Mouse (Mus musculus) liver, embryonic 14.5 days (tissue): ENCODE measurements at regions not wholly inside any gene's neighbourhood (a gene's known extent, or its start where the extent isn't known, plus 50 kb on each side); places are given as distances from the start of the nearest gene placed in this dataset.

Experiments
- ATAC-seq: fragments of 200-750 bp; cut with Nextera tagmentation; 2 replicates; pipeline ENCODE4 v1.8.0; 2017; ENCODE audit warnings: moderate number of reproducible peaks, mild to moderate bottlenecking, moderate library complexity; ENCODE audit not compliant: insufficient read depth
- DNase-seq, 3 experiments: peaks; one replicate each; pipeline ENCODE4 v3.0.0-alpha.2; 2012 to 2013; ENCODE audit warnings: low read depth in 3 of 3, low spot score in 3 of 3
- H3K27ac ChIP-seq: fragments of 300-500 bp; sonication (generic); 2 replicates; pipeline ENCODE4 v1.5.1; 2014; ENCODE audit warnings: moderate library complexity, mild to moderate bottlenecking, control low read depth, inconsistent platforms
- H3K27me3 ChIP-seq: fragments of 300-500 bp; sonication (generic); 2 replicates; pipeline ENCODE4 v1.6.1; 2014; ENCODE audit warnings: mild to moderate bottlenecking, low read length, moderate library complexity; ENCODE audit not compliant: control insufficient read depth, insufficient read depth
- H3K36me3 ChIP-seq: fragments of 300-500 bp; sonication (generic); replicated peaks from 2 replicates; pipeline ENCODE4 v1.6.1; 2014; ENCODE audit warnings: low read depth; ENCODE audit not compliant: control insufficient read depth, insufficient read depth
- H3K4me1 ChIP-seq, 2 experiments: fragments of 200-500 bp in 1 of 2; fragments of 300-500 bp in 1 of 2; sonication (generic) in 1 of 2; replicated peaks; 2 replicates each; pipeline ENCODE4 v1.6.1; 2012 to 2014; ENCODE audit warnings: antibody characterized with exemption in 1 of 2, inconsistent platforms in 1 of 2, low read length in 1 of 2; ENCODE audit not compliant: control insufficient read depth in 2 of 2, insufficient read depth in 2 of 2
- H3K4me2 ChIP-seq: fragments of 300-500 bp; sonication (generic); 2 replicates; pipeline ENCODE4 v1.6.1; 2014; ENCODE audit warnings: low read depth, mild to moderate bottlenecking, control low read depth, moderate library complexity
- H3K4me3 ChIP-seq, 2 experiments: fragments of 200-500 bp in 1 of 2; fragments of 300-500 bp in 1 of 2; sonication (generic) in 1 of 2; 2 replicates each; pipeline ENCODE4 v1.5.1; 2012 to 2014; ENCODE audit warnings: low read depth in 2 of 2, low read length in 2 of 2, mild to moderate bottlenecking in 2 of 2, control low read depth in 1 of 2, inconsistent platforms in 1 of 2, moderate library complexity in 1 of 2; ENCODE audit not compliant: insufficient read depth in 1 of 2
- H3K9ac ChIP-seq: fragments of 300-500 bp; sonication (generic); replicated peaks from 2 replicates; pipeline ENCODE4 v1.6.1; 2014; ENCODE audit warnings: mild to moderate bottlenecking, control low read depth, moderate library complexity
- H3K9me3 ChIP-seq: fragments of 300-500 bp; sonication (generic); 2 replicates; pipeline ENCODE4 v1.6.1; 2016; ENCODE audit warnings: low read length, mixed read lengths; ENCODE audit not compliant: control insufficient read depth
- CTCF ChIP-seq: IDR thresholded peaks from 2 replicates; pipeline ENCODE4 v1.5.1; 2016; ENCODE audit warnings: antibody characterized with exemption, low read depth, control low read depth
- EP300 ChIP-seq: IDR thresholded peaks from 2 replicates; pipeline ENCODE4 v1.6.1; 2016; ENCODE audit warnings: antibody characterized with exemption, low read depth
- WGBS: fragments of 180-500 bp; shearing (Covaris S2); extraction: QIAGEN DNeasy Blood & Tissue Kit; methylation state at CpG from one replicate; pipeline ENCODE4 v1.1.7; 2014; ENCODE audit not compliant: insufficient replicate concordance; 5-methylcytosine and 5-hydroxymethylcytosine counted together

DNA sequence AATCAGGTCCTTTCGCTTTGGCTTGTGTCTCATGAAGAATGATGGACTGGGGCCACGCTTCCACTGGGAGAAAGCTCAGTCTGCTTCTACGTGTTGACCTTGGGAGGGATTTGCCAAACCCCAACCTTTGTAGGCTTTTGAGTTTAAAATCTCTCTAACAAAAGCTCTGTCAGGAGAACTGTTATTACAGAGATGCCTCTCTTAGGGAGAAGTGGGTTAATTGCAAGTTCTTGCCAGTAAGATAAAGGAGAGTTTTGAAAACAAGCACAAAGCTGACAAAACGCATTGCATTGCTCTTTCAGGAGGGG lies 351.5 kb upstream of the Tenm3 start:
- Histone ChIP-seq H3K9me3 (no peaks in the 10 kb centered on the region), H3K9ac (no peak overlapping the region), H3K4me3 (no peak overlapping the region), H3K27me3 (no peaks in the 10 kb centered on the region), H3K4me1 (no peaks in the 10 kb centered on the region), H3K36me3 (no peaks in the 10 kb centered on the region), H3K27ac (no peak overlapping the region), H3K4me2 (no peak overlapping the region)
- WGBS: 66% methylated on average over 4 of the region's 4 CpGs
- TF ChIP-seq EP300: no peak
- TF ChIP-seq CTCF: no peak
- DNase-seq (no peak), ATAC-seq (no peak)

DNA sequence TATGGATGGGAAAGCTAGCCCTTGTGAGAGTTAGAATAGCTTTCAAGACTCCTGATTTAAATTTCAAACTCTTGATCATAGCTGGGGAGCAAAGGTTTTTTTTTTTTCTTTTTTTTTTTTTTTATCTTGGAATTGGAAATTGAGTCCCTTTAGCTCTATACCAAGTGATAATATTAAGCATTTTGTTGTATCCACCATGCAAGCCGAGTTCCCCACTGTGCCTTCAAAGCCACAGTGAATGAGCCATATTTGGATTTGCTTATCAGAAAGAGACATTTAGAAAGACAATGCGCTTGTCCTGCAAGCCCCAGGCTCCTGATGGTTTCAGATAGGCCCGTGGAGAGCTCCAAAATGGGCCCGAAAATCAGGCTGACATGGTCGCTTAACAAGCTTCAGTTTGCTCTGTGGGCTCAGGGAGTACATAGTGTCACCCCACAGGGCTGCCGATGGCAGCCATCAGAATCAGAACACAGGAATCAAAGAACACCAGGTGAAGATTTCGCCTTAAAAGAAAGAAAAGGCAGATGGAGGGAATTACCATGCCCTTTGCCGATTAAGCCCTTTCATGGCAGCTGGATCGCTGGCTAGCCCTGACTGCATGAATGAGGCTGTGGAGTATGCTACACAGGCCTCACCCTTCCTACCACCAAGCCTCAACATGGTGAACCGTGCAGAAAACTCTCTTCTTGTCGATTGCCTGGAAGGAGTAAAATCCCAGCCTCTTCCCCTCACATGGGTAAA lies 351.0 kb upstream of the Tenm3 start:
- no peak overlapping the region for H3K4me3 ChIP-seq
- no peak for ATAC-seq
- no peaks in the 10 kb centered on the region for H3K27me3 ChIP-seq
- WGBS: 54% methylated on average over 11 of the region's 11 CpGs
- TF ChIP-seq CTCF (no peak), EP300 (no peak)
- H3K4me1 ChIP-seq: no peaks in the 10 kb centered on the region
- H3K36me3 ChIP-seq: no peaks in the 10 kb centered on the region
- H3K9ac ChIP-seq: no peak overlapping the region
- no peaks in the 10 kb centered on the region for H3K9me3 ChIP-seq
- H3K27ac ChIP-seq: no peak overlapping the region
- no peak overlapping the region for H3K4me2 ChIP-seq
- no peak for DNase-seq

DNA sequence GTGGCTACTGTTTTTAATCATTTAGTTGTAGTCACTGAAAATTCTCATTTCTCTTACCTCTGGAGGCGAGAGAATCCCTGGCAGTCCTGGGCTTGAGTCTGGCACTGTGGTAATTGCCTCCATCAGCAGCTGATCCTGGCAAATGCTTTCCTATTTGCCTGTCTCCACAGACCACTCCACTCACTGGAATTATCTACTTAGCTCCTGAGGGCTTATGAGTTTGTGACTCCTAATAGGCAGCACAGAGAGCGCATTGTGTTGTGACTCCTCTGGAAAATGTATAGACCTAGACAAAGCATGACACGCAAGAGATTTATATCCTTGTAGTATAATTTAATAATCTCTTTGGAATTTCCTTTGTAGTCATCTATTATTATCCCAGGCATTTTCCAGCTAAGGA lies 343.1 kb upstream of the Tenm3 start:
- Histone ChIP-seq H3K9ac (no peak overlapping the region), H3K4me3 (no peak overlapping the region), H3K4me2 (no peak overlapping the region), H3K36me3 (no peaks in the 10 kb centered on the region), H3K27me3 (no peaks in the 10 kb centered on the region), H3K27ac (no peak overlapping the region), H3K9me3 (no peaks in the 10 kb centered on the region), H3K4me1 (no peaks in the 10 kb centered on the region)
- WGBS: 68% methylated on average over 3 of the region's 3 CpGs
- no peak for DNase-seq
- no peak for ATAC-seq
- TF ChIP-seq EP300 (no peak), CTCF (no peak)

DNA sequence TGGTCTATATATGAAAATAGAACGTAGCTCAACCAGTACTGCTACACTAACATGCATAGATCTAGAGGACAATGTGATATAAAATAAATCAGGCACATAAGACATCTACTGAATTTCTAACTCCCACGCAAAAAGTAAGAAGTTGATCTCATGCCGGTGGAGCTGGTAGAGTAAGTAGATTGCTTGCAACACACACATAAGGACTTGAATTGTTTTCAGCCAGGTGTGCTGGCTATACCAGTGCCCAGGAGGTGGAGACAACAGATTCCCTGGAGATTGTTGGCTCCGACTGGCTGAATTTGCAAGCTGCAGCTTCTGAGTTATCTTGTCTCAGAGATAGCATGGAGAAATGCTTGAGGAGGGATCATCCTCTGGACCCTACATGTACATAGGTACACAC lies 331.6 kb upstream of the Tenm3 start:
- no peak for ATAC-seq
- no peak for TF ChIP-seq CTCF
- no peak for TF ChIP-seq EP300
- no peak overlapping the region for H3K27ac ChIP-seq
- H3K4me2 ChIP-seq: no peak overlapping the region
- no peaks in the 10 kb centered on the region for H3K27me3 ChIP-seq
- H3K9me3 ChIP-seq: no peaks in the 10 kb centered on the region
- no peaks in the 10 kb centered on the region for H3K36me3 ChIP-seq
- no peaks in the 10 kb centered on the region for H3K4me1 ChIP-seq
- 54% methylated on average over 4 of the region's 4 CpGs for WGBS
- no peak overlapping the region for H3K4me3 ChIP-seq
- H3K9ac ChIP-seq: no peak overlapping the region
- DNase-seq: no peak

DNA sequence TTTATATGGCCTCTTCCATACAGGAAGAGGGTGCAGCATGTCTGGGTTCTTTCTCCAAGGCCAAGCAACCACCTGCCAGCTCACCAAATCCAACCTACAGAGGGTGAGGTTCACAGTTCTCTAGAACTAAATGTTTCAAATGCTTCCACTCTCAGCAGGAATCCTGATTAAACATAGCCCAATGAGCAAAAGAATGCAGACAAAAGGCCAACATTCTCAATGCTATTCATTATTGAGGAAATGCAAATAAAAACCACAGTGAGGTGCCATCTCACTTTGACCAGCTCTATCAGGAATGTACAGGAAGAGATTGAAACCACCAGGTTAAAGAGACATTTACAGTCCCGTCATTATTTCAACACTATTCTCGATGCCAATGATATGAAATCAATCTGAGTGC lies 331.2 kb upstream of the Tenm3 start:
- DNase-seq: no peak
- H3K27me3 ChIP-seq: no peaks in the 10 kb centered on the region
- H3K4me2 ChIP-seq: no peak overlapping the region
- no peak for ATAC-seq
- H3K4me1 ChIP-seq: no peaks in the 10 kb centered on the region
- no peak overlapping the region for H3K4me3 ChIP-seq
- no peaks in the 10 kb centered on the region for H3K9me3 ChIP-seq
- H3K9ac ChIP-seq: no peak overlapping the region
- TF ChIP-seq EP300: no peak
- no peak for TF ChIP-seq CTCF
- no peak overlapping the region for H3K27ac ChIP-seq
- 47% methylated on average over 2 of the region's 2 CpGs for WGBS
- no peaks in the 10 kb centered on the region for H3K36me3 ChIP-seq
